Mouse (Mus musculus): Measurements from ENCODE around the gene Gtpbp3.

The Gtpbp3 gene

DNA sequence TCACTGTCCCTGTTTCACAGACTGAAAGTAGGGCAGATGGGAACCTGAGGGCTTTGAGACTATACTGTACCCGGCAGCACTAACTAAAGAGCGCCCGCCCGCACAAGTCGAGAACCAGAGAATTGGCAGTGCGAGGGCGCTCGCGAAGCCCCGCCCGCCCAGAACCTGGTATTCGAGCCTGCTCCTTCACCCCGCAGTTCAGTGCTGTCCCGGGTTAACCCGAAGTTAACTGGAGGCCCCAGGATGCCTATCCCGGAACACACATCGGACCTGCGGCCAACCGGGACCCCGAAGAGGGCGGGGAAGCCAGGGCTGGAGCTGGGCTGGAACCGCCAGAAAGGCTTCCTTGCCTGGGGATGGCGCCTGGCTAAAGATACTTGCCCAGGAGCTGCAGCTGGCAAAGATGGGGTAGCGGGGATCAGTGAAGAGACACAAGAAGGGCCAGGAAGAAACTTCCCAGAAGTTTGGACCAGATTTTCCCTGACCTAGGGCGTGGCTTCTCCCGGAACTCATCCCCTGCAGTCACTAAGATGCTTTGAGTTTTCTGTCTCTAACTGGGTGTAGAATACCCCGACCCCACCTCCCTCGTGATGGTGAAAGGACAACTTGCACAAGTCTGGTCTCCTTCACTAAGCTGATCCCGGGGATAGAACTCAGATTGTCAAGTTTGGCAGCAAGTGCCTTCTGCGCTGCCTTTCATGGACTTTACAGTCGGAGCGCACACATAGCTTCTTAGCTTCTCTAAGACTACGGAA, at the start of gene Gtpbp3:
Gene Gtpbp3 (plus strand): TSS at position 413 of the 755 bp plus-strand sequence.
- peak; percentile 89 for DNase-seq (ENCODE audit: low read depth, low spot score)

DNA sequence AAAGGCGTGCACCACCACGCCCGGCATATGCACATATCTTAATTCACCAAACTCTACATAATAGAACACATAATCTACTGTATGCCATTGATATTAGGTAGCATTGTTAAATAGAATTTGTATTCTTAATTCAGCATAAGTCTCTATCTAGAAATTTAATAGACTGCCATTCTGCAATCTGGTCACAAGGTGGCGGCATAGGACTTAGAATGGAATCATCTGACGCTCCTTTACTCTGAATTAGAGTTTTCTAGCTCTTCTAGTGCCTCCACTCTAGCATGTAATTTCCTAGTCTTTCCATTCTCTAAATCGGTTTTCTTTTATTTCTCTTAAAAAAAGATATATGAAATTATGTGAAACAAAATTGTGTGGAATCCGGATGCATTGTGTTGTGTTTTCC, 46.5 kb upstream of the Gtpbp3 start:
- peak; percentile 79 for DNase-seq (ENCODE audit: low read depth, low spot score)

DNA sequence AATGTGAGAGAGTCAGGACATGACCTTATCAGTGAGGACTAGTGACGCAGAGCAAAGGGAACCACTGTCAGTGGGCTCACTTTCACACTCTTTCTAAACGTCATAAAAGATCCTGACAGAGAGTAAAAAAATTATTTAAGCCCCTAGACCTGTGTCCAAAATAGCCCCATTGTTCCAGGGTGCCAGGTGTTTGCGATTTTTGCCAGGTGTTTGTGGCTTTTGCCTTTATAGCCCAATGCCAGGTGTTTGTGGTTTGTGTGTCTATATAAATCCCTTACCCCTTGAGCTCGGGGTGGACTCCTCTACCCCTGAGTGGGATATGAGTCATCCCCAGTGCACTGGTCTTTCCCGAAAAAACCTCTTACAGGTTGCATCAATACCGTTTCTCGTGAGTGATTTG, 42.8 kb upstream of the Gtpbp3 start:
- DNase-seq (ENCODE audit: low read depth, low spot score) = no peak

DNA sequence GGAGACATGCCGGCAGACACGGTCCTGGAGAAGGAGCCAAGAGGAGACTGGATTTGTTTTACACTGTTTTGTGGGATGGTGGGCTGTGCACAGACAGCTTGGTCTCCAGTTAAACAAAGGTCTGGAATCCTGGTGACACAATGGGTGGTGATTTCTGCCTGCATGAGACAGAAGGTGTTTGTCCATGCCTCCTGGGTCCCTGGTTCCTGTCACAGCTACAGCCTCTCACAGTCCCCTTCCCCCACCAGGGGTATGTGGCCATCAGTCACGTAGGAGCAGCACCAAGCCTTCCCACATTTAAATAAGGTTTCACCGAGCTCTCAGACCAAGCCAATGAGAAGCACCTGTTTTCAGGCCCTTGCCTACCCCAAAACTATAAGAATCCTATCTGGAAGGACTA, 36.6 kb upstream of the Gtpbp3 start:
- no peak for DNase-seq (ENCODE audit: low read depth, low spot score)

DNA sequence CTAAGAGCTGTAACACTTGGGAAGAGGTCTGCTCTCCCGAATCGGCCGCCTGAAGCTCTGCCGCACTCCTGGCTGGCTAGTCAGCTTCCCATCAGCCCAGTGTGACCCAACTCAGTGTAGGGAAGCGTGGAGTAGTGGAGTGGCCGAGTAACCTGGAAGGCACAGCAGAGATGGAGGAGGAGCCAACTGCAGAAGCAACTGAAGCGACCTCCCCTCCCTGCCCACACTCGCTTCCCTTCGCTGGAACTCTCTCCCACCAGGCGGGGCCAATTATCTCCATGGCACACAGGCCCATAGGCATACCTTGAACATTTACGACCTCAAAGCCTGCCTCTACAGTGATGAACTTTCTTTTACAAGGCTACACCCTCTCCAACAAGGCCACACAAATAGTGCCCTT, 36.1 kb upstream of the Gtpbp3 start:
- DNase-seq (ENCODE audit: low read depth, low spot score) = no peak

DNA sequence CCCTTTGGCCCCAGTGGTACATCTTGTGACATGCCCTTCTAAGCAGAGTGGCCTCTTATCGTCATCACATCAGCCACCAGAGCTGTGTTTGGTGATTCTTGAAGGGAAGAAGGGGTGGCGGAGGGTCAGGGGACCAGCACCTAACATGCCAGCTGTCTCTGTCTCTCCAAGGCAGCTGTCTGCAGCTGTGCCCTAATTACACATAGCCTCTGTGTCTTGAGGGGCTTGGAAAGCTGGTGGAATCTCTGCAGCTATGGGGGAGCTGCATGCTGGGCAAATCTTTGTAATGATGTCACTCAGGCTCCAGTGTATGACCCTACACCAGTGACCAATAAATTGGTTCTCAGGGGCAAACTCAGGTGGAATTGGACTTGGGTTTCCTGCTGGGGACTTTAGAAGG, 35.2 kb upstream of the Gtpbp3 start:
- no peak for DNase-seq (ENCODE audit: low read depth, low spot score)

DNA sequence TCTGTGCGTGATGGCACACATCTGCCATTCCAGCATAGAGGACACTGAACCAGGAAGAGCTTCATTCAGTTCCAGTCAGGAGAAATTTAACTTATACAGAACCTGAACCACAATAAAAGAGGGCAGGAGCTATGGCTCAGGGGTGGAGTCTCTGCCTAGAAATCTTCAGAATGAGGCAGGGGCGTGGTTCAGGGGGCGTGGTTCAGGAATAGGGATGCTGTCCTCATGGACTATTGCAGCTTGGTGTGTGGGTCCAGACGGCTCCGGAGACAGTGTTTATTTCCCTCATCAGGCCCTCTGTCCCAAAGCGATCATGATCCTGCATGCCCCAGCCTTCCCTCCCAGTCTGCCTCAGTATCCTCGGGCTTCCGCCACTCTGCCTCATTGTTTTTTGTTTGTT, 33.2 kb upstream of the Gtpbp3 start:
- no peak for DNase-seq (ENCODE audit: low read depth, low spot score)

DNA sequence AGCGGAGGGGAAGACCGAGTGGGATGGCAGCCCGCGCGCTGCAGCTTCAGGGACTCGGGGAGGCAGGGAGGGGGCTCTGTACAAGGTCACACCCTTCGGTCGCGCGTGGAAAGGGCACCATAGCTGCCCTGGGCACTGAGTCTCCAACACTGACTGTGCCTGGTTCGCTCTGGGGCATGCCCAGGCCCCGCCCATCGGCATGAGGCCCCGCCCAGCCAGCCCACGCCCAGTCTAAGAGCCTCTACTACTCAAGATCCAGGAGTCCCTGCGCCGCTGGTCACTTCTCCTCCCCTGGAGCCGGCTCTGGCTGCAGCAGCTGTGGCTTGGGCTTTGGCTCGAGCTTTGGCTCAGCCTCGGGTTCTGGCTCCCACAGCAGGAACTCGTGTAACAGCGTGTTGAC, 31.0 kb upstream of the Gtpbp3 start:
- DNase-seq (ENCODE audit: low read depth, low spot score) = no peak

DNA sequence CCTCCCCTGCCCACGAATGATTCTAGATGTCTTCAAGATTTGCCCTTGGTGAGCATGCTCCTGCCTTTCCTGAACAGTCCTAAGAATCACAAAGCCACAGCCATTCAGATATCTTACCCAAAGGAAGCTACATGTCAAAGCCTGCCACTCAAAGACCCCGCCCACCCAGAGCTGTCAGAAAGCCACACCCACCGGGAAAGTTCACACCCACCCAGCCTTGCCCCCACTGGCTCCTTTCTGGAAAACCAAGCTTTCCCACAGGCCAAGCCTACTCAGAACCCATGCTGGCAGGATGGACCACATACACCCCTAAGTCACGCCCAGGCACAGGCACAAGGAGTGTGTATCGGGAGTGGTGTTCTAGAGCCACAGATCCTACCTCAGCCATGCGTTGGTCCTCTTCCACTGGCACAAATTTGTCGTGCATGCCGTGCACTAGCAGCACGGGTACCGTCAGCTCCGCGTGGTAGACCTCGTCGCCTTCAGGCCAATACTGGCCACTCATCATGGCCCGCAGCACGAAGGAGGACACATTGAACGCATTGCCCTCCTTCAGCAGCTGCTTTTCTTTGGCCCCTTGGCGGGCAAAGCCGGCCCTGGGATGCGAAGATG, 30.1 kb upstream of the Gtpbp3 start:
- no peak for DNase-seq (ENCODE audit: low read depth, low spot score)

DNA sequence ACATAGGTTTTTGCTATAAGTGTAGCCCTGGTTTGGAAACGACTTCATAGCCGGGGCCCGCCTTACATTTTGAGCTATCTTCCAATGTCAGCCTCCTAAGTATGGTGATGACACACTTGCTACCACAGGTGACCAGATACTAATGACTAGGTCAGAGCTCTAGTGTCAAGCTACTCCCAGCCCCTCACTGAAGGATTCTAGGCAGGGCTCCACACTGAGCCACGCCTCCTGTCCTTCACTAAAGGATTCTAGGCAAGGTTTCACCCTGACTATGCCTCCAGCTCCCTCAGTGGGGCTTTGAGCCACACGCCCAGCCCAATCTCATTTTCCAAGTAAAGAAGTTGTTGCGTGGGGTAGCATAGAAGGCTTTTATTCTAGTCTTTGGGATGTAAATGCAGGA, 27.2 kb upstream of the Gtpbp3 start:
- DNase-seq (ENCODE audit: low read depth, low spot score) = no peak

DNA sequence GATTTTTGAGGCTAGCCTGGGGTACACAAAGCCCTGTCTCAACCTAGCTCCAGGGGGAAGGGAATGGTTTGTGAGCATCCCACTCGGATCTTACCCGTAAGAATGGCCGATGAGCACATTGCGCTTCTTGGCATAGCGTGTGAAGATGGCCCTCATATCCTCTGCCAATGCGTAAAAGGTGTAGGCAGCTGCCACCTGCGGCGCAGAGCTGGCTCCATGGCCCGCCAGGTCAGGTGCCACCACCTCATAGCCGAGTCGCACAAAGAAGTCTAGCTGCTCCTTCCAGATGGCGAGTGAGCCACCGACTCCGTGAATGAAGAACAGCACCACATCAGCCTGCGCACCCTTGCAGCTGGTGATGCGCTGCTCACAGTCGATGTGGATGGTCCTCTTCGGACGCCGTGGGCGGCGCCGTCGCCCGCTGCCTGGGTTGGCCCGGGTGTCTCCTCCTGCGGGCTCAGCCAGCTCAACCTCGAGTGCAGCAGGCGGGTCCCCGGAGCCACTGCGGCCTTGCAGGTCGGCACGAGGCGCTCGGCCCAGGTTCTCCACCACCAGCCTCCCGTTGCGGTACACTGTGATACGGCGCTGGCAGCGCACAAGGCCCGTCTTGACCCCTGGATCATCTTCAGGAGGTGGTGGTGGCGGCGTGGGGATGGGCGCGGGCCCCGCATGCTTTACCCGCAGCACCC, 26.6 kb upstream of the Gtpbp3 start:
- peak; percentile 40 for DNase-seq (ENCODE audit: low read depth, low spot score)

DNA sequence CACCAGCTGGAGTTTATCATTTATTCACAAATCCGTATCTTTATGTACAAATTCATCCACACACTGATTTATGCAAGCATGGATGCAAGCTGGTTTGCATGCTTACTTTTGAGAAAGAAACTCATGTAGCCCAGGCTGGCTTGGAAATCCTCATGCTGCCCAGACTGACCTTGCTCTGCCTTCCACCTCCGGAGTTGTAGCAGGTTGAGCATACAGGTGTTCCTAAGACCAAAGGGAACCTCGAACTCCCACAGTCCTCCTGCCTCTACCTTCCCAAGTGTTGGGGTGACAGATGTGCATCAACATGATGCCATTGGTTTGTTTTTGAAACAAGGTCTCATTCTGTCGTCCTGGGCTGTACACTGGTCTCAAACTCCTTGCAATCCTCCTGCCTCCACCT, 25.7 kb upstream of the Gtpbp3 start:
- no peak for DNase-seq (ENCODE audit: low read depth, low spot score)

DNA sequence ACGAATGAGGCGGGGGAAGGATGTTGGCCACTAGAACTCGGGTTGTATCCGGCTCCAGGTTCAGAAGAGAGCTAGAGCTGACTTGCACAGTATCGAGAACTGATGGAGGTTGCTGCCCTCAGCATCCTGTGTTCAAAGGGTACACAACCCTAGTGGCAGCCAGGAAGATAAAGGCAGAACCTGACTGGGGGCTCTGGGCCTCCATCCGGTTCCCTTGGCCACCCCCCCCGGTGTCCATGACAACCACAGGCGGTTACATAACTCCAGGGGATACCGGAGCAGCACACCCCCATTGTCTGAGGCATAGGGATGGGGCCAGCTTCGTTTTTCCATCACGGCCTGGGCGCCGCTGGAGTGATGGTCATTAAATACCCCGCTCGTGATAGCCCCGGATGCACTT, 25.1 kb upstream of the Gtpbp3 start:
- DNase-seq (ENCODE audit: low read depth, low spot score) = peak; percentile 86

DNA sequence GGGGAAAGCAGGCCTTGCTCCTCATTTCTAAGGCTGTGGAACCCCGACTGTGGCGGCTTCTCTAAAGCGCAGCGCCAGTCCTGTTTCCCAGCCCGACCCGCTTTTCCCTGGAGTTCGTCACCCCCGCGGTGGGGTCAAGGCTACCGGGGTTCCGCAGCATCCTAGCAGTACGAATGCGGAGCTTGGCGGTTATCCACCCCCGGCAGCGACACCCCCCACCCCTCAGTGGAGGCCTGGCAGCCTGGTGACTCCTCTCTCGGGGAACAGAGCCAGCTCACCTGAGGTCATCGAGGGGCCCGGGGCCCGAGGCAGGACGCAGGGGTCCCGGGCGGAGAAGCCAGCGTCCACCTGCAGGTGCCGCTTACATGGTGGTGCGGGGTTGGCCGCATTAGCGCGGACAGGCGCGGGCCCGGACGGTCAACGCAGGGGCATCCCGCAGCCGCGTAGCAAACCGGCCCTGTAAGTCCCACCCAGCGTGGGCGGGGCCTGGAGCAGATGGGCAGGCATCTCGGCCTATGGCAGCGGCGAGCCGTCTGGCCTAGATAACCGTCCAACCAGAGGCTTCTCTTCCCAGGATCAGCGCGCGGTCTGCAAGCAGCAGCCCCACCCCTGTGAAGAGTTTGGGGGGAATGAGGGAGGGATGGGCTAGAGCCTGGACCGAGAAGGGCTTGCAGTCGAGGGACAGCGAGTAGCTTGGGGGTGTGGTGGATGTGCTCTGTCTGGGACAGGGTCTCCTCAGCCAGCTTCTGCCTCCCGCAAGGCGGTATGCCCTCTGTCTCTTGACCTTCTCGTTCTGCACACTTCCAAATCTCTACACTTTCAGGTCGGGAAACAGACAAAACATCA, 24.5 kb upstream of the Gtpbp3 start, which contains the start of gene Abhd8:
Gene Abhd8 (minus strand): TSS at position 468 of the 846 bp plus-strand sequence.
- peak; percentile 99 for DNase-seq (ENCODE audit: low read depth, low spot score)

DNA sequence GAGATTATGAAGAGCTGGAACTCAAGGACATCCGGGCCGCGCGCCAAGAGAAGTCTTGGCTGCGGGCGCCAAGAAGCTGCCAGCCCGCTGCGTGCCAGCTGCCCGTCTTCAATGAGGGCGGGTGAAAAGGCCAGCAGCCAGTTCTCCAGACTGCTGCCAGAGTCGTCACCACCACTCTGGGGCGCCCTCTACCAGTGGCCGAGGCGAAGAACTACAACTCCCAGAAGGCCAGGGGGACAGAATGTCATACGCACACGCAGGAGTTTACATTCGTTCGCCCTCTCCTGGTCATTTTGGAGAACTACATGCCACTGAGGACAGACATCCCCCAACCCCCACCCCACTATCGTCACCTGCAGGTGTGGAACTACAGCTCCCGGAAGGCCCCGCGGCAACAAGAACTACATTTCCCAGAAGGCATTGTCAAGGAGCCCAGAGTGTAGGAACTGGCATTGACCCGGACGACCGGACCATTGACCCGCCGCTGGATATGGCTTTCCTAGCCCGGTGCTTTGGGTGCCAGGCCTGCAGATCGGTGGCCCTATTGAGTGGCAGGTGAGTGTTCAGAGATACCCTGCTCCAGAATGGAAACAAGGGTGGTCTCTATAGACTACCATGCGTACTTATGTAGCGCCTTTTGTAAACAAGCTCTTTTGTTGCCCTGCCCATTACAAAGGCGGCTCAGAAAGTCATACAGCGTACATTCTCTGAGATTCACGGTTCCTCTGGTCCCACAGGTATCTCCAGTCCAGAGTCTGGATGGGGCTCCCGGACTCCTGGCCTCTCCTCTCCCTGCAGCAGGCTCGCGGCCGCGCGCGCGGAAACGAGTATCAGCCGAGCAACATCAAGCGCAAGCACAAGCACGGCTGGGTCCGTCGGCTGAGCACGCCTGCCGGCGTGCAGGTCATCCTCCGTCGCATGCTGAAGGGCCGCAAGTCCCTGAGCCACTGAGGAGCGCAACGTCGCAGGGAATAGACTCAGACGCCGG, 23.1 kb upstream of the Gtpbp3 start, which contains the start of gene Mrpl34:
Gene Mrpl34 (plus strand): TSS at position 447 of the 988 bp plus-strand sequence.
- peak; percentile 100 for DNase-seq (ENCODE audit: low read depth, low spot score)

DNA sequence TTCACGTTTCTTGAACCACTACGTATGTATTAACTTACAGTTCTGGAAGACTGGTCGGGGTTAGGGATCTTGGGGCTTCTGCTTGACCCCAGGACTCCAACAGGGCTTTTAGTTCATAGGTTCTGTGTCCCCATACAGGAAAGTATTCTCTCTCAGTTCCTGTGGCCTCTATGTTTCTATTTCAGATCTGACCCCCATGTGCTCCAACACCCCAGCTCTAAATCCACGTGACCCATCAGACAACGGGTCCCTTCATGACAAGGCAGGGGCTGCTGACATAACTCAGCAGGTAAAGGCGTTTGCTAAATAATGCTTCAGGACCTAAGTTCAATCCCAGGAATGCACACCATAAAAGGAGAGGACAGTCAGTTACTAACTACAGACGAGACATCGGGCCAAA, 22.2 kb upstream of the Gtpbp3 start:
- no peak for DNase-seq (ENCODE audit: low read depth, low spot score)

DNA sequence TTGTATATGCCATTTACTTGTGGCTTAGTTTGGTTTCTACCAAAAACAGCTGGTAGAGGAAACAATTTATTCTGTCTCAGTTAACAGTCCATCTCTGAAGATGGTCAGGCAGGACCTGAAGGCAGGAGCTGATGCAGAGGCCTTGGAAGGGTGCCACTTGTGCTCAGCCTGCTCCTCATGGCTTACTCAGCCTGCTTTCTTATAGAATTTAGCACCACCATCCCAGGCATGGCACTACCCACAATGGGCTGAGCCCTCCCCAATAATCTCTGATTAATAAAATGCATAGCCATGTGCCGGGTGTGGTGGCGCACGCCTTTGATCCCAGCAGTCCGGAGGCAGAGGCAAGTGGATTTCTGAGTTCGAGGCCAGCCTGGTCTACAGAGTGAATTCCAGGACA, 21.7 kb upstream of the Gtpbp3 start:
- DNase-seq (ENCODE audit: low read depth, low spot score) = no peak

DNA sequence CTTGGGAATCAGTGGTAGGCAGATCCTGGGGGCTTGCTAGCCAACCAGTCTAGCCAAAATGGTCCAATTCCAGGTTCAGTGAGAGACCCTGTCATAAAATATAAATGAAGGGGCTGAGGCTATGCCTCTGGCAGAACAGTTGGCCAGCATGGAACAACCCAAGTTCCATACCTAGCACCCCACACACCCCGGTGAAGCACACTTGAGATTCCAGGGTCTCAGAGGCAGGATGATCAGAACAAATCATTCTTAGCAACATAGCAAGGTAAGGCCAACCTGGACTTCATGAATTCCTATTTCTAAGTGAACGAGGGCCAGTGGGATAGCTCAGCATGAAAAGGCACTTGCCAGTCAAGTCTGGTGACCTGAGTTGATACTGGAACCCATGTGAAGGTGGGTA, 20.7 kb upstream of the Gtpbp3 start:
- no peak for DNase-seq (ENCODE audit: low read depth, low spot score)

DNA sequence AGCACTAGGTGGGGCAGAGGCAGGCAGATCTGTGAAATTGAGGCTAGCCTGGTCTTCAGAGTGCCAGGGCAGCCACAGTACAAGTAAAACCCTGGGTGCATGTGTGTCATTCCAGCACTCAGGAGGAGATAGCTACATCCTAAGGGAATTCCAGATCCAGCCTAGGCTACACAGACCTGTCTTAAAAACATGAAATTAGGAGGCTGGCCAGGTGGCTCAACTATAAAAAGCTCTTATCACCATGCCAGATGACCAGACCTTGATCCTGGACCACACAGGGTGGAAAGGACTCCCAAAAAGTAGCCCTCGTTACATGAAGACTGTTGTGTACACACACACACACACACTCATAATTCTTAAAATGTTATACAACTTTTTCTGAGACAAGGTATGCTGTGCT, 19.9 kb upstream of the Gtpbp3 start:
- no peak for DNase-seq (ENCODE audit: low read depth, low spot score)

DNA sequence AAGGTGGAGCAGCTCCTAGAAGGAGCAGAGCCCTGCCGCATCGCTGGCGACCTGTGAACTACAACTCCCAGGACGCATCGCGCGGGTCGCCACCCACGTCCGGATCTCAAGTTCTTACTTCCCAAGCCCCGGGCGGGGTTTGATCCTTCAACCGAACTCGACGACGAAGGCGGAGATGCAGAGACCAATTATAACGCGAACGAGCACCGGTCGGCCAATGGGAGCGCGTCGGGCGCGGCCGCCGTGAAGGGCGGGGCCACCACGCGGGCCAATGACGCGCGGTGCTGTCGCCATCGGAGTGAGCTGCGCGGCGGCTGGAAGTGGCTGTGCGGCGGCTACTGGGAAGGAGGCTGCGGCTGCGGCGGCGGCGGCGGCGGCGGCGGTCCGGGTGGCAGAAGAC, 19.0 kb upstream of the Gtpbp3 start, which contains the start of gene Dda1:
Gene Dda1 (plus strand): TSS at position 284 of the 400 bp plus-strand sequence.
- peak; percentile 100 for DNase-seq (ENCODE audit: low read depth, low spot score)

All from brain, adult 2 months (tissue).